Mouse (Mus musculus) liver, adult 2 months (tissue): ENCODE measurements at regions not wholly inside any gene's neighbourhood (a gene's known extent, or its start where the extent isn't known, plus 50 kb on each side); places are given as distances from the start of the nearest gene placed in this dataset.

Experiments used
- DNase-seq: peaks from one replicate; pipeline ENCODE4 v3.0.0-alpha.2; 2011; ENCODE audit warnings: low read depth, low spot score; ENCODE audit errors: extremely low read depth
- H3K27ac ChIP-seq: fragments of 200-500 bp; replicated peaks from 2 replicates; pipeline ENCODE4 v1.5.1; 2012; ENCODE audit warnings: low read depth, mild to moderate bottlenecking, control low read depth, inconsistent platforms, low read length; ENCODE audit not compliant: insufficient read depth
- H3K27me3 ChIP-seq: fragments of 200-500 bp; 2 replicates; pipeline ENCODE4 v1.6.1; 2012; ENCODE audit warnings: mild to moderate bottlenecking, moderate library complexity, low read length, inconsistent platforms; ENCODE audit not compliant: control insufficient read depth, insufficient read depth
- H3K36me3 ChIP-seq: fragments of 200-500 bp; 2 replicates; pipeline ENCODE4 v1.6.1; 2012; ENCODE audit warnings: low read length, inconsistent platforms; ENCODE audit not compliant: control insufficient read depth, insufficient read depth
- H3K4me1 ChIP-seq: fragments of 200-500 bp; 2 replicates; pipeline ENCODE4 v1.6.1; 2011; ENCODE audit warnings: low read length; ENCODE audit not compliant: control insufficient read depth, insufficient read depth
- H3K4me3 ChIP-seq: fragments of 200-500 bp; 2 replicates; pipeline ENCODE4 v1.5.1; 2011; ENCODE audit warnings: low read depth, mild to moderate bottlenecking, control low read depth, low read length, moderate library complexity; ENCODE audit not compliant: insufficient read depth
- H3K79me2 ChIP-seq: fragments of 200-500 bp; 2 replicates; pipeline ENCODE4 v1.6.1; 2012; ENCODE audit warnings: inconsistent platforms, mild to moderate bottlenecking, low read length, moderate library complexity; ENCODE audit not compliant: control insufficient read depth, insufficient read depth
- H3K9ac ChIP-seq: fragments of 200-500 bp; 2 replicates; pipeline ENCODE4 v1.6.1; 2012; ENCODE audit warnings: low read depth, mild to moderate bottlenecking, control low read depth, inconsistent platforms, low read length
- CTCF ChIP-seq: fragments of 200-500 bp; IDR thresholded peaks from 2 replicates; pipeline ENCODE4 v1.5.1; 2011; ENCODE audit warnings: low read depth, low read length, control low read depth
- POLR2A ChIP-seq: fragments of 200-500 bp; IDR thresholded peaks from 2 replicates; pipeline ENCODE4 v1.6.1; 2011; ENCODE audit warnings: low read length, control low read depth; ENCODE audit not compliant: insufficient read depth; ENCODE audit errors: extremely low read depth
- WGBS: fragments of 180-500 bp; shearing (Covaris S2); methylation state at CpG from one replicate; pipeline ENCODE4 v1.1.7; 2018; 5-methylcytosine and 5-hydroxymethylcytosine counted together

GRCm38 (mm10) chr2:48469357-48469756 is 344.6 kb upstream of the Acvr2a start:
- 74% methylated on average over 4 of the region's 4 CpGs for WGBS

DNA sequence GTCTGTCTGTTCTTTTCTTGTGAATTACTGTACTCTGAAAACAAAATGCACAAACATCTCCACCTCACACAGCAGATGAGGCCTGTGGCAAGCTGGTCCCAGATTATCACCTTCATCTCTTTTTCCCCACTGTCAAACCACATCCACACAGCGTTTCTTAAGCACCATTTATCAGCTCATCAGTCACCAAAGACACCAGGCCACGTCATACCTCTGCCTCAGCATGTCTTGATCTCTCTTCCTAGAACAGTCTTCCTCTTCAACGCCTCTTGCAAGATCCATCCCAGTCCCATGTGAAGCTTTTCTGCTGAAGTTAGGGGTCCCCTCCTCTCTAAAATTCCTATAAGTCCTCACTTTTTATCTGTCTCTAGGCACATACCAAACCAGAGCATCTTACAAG is 340.8 kb upstream of the Acvr2a start:
- Histone ChIP-seq H3K4me3 (no peak overlapping the region), H3K36me3 (no peaks in the 10 kb centered on the region), H3K27ac (no peak overlapping the region), H3K27me3 (no peaks in the 10 kb centered on the region), H3K79me2 (no peaks in the 10 kb centered on the region), H3K4me1 (peaks cover 4% of the 10 kb centered on the region; the same call in 1 of the 2 replicates), H3K9ac (no peak overlapping the region)
- no peak for DNase-seq
- WGBS: 91% methylated on average over 3 of the region's 3 CpGs
- TF ChIP-seq POLR2A (no peak), CTCF (no peak)

More at GRCm38 (mm10) chr2:48469357-48469756, 344.6 kb upstream of the Acvr2a start:
- Histone ChIP-seq H3K4me3 (no peak overlapping the region), H3K79me2 (no peaks in the 10 kb centered on the region), H3K27me3 (no peaks in the 10 kb centered on the region; the same call in 1 of the 2 replicates), H3K36me3 (no peaks in the 10 kb centered on the region), H3K9ac (no peak overlapping the region), H3K27ac (no peak overlapping the region), H3K4me1 (peaks cover 4% of the 10 kb centered on the region; the same call in 1 of the 2 replicates)
- DNase-seq: no peak
- TF ChIP-seq POLR2A: no peak
- TF ChIP-seq CTCF: no peak

DNA sequence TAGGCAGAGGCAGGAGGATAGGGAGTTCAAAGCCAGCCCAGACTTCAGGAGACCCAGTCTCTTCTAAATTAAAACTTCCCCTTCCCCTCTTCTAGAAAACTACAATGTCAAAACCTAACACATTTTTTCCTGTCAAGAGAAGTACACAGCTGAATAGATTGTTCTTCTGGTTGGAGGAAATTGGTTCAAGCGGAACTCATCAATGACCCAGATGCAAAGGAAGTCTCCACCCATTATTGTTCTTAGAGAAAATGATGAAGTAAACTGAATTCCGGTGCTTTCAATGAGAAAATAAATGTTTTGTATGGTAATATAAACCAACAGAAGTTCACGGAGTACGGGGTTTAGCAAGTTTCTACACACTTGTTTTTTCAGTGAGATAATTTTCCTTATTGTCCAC is 339.3 kb upstream of the Acvr2a start:
- Histone ChIP-seq H3K4me1 (peaks cover 2% of the 10 kb centered on the region; the same call in 1 of the 2 replicates), H3K79me2 (no peaks in the 10 kb centered on the region), H3K4me3 (no peak overlapping the region), H3K27ac (no peak overlapping the region), H3K36me3 (no peaks in the 10 kb centered on the region), H3K27me3 (no peaks in the 10 kb centered on the region), H3K9ac (no peak overlapping the region)
- WGBS: 90% methylated on average over 4 of the region's 4 CpGs
- no peak for DNase-seq
- TF ChIP-seq CTCF (no peak), POLR2A (no peak)

DNA sequence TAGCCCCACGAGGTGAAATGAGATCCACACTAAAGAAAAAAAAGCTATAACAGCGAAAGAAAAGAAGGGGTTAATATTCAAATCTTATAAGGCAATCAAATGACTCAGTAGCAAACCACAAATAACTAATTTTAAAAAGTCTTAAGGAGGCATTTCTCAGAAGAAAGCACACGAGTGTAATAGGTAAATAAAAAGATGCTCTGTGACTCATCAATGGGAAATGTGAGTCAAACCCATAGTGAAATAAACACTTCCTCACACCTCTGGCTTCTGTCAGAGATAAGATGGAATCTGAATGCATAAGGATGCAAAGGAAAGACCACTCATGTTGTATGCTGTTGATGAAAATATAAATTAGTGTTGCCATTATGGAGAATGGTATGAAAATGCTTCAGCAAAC is 337.1 kb upstream of the Acvr2a start:
- 80% methylated on average over 3 of the region's 3 CpGs for WGBS
- H3K4me1 ChIP-seq: no peaks in the 10 kb centered on the region

DNA sequence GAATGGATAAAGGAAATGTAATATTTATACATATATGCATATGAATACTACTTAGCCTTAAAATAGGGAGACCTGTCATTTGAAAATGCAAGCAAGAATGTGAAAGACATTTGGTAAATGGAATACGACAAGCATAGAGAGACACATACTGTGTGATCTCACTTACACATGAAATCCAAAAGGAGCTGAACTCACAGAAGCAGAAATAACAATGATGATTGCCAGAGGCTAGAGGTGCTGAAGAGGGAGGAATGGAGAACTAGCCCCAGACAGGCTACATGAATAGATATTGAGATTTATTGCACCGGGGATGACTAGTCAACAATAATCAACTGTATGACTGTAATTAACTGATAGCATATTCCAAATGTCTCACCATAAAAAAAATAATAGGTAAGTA is 336.6 kb upstream of the Acvr2a start:
- no peaks in the 10 kb centered on the region for H3K27me3 ChIP-seq
- TF ChIP-seq POLR2A (no peak), CTCF (no peak)
- H3K9ac ChIP-seq: no peak overlapping the region
- no peaks in the 10 kb centered on the region for H3K4me1 ChIP-seq
- H3K4me3 ChIP-seq: no peak overlapping the region
- H3K79me2 ChIP-seq: no peaks in the 10 kb centered on the region
- no peaks in the 10 kb centered on the region for H3K36me3 ChIP-seq
- no peak overlapping the region for H3K27ac ChIP-seq
- 97% methylated on average over 2 of the region's 2 CpGs for WGBS
- no peak for DNase-seq

More for the DNA sequence above, 337.1 kb upstream of the Acvr2a start:
- H3K27ac ChIP-seq: no peak overlapping the region
- DNase-seq: no peak
- H3K79me2 ChIP-seq: no peaks in the 10 kb centered on the region
- H3K9ac ChIP-seq: no peak overlapping the region
- H3K27me3 ChIP-seq: no peaks in the 10 kb centered on the region
- no peak overlapping the region for H3K4me3 ChIP-seq
- TF ChIP-seq CTCF (no peak), POLR2A (no peak)
- H3K36me3 ChIP-seq: no peaks in the 10 kb centered on the region

DNA sequence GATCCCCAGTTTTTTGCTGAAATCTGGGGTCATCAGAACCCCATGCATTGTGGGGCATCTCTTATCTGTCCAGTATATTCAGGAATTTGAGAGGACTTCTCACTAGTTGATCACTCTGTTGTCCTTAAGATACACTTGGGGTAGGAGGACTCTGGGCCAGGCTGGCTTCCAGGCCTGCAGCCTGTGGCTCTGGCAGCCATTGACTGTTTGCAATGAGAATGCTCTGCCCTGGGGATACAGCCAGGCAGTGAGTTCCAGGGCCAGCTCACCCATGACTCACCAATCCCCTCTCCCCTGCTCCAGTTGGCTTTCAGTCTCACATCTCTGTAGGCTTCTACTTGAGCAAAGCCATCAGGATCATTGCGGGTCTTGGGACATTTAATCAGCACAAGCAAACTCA is 334.3 kb upstream of the Acvr2a start:
- H3K79me2 ChIP-seq: no peaks in the 10 kb centered on the region
- no peaks in the 10 kb centered on the region for H3K4me1 ChIP-seq
- no peak overlapping the region for H3K4me3 ChIP-seq
- TF ChIP-seq CTCF (no peak), POLR2A (no peak)
- H3K27ac ChIP-seq: no peak overlapping the region
- no peaks in the 10 kb centered on the region for H3K36me3 ChIP-seq
- DNase-seq: no peak
- 90% methylated on average over 1 of the region's 1 CpGs for WGBS
- H3K9ac ChIP-seq: no peak overlapping the region
- no peaks in the 10 kb centered on the region for H3K27me3 ChIP-seq
